Mouse (Mus musculus) stomach, embryonic 15.5 days (tissue): ENCODE results near the gene Pard3b. TPM values are rescaled to one million over a fixed set of nuclear protein-coding genes. Genes with fewer than 3 reads are reported as not detected.

Source experiments
- ATAC-seq: fragments of 200-750 bp; cut with Nextera tagmentation; 2 replicates; pipeline ENCODE4 v1.8.0; 2017; ENCODE audit warnings: low read depth, moderate number of reproducible peaks, moderate TSS enrichment; ENCODE audit not compliant: insufficient read depth, low FRiP score
- H3K27ac ChIP-seq: fragments of 300-500 bp; sonication (generic); 2 replicates; pipeline ENCODE4 v1.5.1; 2015; ENCODE audit warnings: mild to moderate bottlenecking, inconsistent platforms
- H3K27me3 ChIP-seq: fragments of 300-500 bp; sonication (generic); replicated peaks from 2 replicates; pipeline ENCODE4 v1.6.1; 2015; ENCODE audit warnings: inconsistent platforms
- H3K36me3 ChIP-seq: fragments of 300-500 bp; sonication (generic); 2 replicates; pipeline ENCODE4 v1.6.1; 2015; ENCODE audit warnings: inconsistent platforms
- H3K4me1 ChIP-seq: fragments of 300-500 bp; sonication (generic); 2 replicates; pipeline ENCODE4 v1.6.1; 2015; ENCODE audit warnings: inconsistent platforms
- H3K4me2 ChIP-seq: fragments of 300-500 bp; sonication (generic); 2 replicates; pipeline ENCODE4 v1.6.1; 2015; ENCODE audit warnings: mild to moderate bottlenecking, inconsistent platforms
- H3K4me3 ChIP-seq: fragments of 300-500 bp; sonication (generic); replicated peaks from 2 replicates; pipeline ENCODE4 v1.5.1; 2015; ENCODE audit warnings: inconsistent platforms
- H3K9ac ChIP-seq: fragments of 300-500 bp; sonication (generic); 2 replicates; pipeline ENCODE4 v1.6.1; 2015; ENCODE audit warnings: inconsistent platforms
- H3K9me3 ChIP-seq: fragments of 300-500 bp; sonication (generic); 2 replicates; pipeline ENCODE4 v1.6.1; 2016; ENCODE audit warnings: inconsistent platforms
- WGBS: fragments of 180-500 bp; shearing (Covaris S2); methylation state at CpG from one replicate; pipeline ENCODE4 v1.1.7; 2015; 5-methylcytosine and 5-hydroxymethylcytosine counted together
- polyA plus RNA-seq: library from polyadenylated mRNA; unstranded; fragments of >200 nt; fragmentation: Nextera tagmentation; extraction: Ambion mirVana; gene quantifications from 2 replicates; pipeline ENCODE4 v1.2.1, GENCODE M21; 2015

The Pard3b gene
- polyA plus RNA-seq, 1 experiment from 2014 or later = 28.9 TPM

DNA sequence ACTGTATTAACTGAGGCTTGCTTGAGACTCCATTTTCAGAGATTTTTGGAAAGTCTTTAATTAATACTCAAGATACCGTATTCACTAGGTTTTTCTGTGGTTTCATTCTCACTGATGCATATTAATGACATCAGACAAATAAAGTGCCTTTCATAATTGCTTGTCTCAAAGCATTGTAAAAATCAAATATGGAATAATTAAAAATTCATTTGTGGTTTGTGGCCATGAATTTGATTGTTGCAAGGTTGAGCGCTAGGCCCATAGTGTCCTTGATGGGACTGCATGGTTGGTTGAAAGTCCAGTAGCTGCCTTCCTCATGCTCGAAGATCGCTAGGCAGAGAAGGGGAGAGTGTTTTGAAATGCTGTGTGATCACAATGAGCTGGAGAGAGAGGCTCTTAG, 323.9 kb downstream of the Pard3b start:
- H3K4me2 ChIP-seq = no peak overlapping the region
- H3K36me3 ChIP-seq = no peaks in the 10 kb centered on the region
- no peaks in the 10 kb centered on the region for H3K27me3 ChIP-seq
- 85% methylated on average over 4 of the region's 4 CpGs for WGBS
- no peaks in the 10 kb centered on the region for H3K9me3 ChIP-seq
- no peak overlapping the region for H3K27ac ChIP-seq
- no peak overlapping the region for H3K9ac ChIP-seq
- no peak overlapping the region for H3K4me3 ChIP-seq
- ATAC-seq = no peak
- H3K4me1 ChIP-seq = no peaks in the 10 kb centered on the region

GRCm38 (mm10) chr1:61967124-61967523, 328.5 kb downstream of the Pard3b start:
- Histone ChIP-seq H3K9me3 (no peaks in the 10 kb centered on the region), H3K27ac (no peak overlapping the region), H3K9ac (no peak overlapping the region), H3K4me2 (no peak overlapping the region), H3K27me3 (no peaks in the 10 kb centered on the region), H3K4me1 (no peaks in the 10 kb centered on the region), H3K36me3 (no peaks in the 10 kb centered on the region), H3K4me3 (no peak overlapping the region)
- whole genome bisulfite sequencing = 76% methylated on average over 3 of the region's 3 CpGs
- ATAC-seq = no peak

GRCm38 (mm10) chr1:61967807-61968206, 329.2 kb downstream of the Pard3b start:
- Histone ChIP-seq H3K27me3 (no peaks in the 10 kb centered on the region), H3K4me3 (no peak overlapping the region), H3K9ac (no peak overlapping the region), H3K4me2 (no peak overlapping the region), H3K4me1 (no peaks in the 10 kb centered on the region), H3K36me3 (no peaks in the 10 kb centered on the region), H3K27ac (no peak overlapping the region), H3K9me3 (no peaks in the 10 kb centered on the region)
- 67% methylated on average over 4 of the region's 4 CpGs for WGBS
- no peak for ATAC-seq

GRCm38 (mm10) chr1:61997711-61998110, 359.1 kb downstream of the Pard3b start:
- WGBS = 68% methylated on average over 3 of the region's 3 CpGs
- no peaks in the 10 kb centered on the region for H3K4me1 ChIP-seq
- H3K27ac ChIP-seq = no peak overlapping the region
- H3K4me3 ChIP-seq = no peak overlapping the region
- H3K9ac ChIP-seq = no peak overlapping the region
- no peak overlapping the region for H3K4me2 ChIP-seq
- H3K9me3 ChIP-seq = no peaks in the 10 kb centered on the region
- no peak for ATAC-seq
- no peaks in the 10 kb centered on the region for H3K27me3 ChIP-seq
- no peaks in the 10 kb centered on the region for H3K36me3 ChIP-seq

GRCm38 (mm10) chr1:62008811-62009210, 370.2 kb downstream of the Pard3b start:
- Histone ChIP-seq H3K27me3 (no peaks in the 10 kb centered on the region), H3K4me1 (no peaks in the 10 kb centered on the region), H3K9me3 (no peaks in the 10 kb centered on the region), H3K27ac (no peak overlapping the region), H3K4me2 (no peak overlapping the region), H3K36me3 (no peaks in the 10 kb centered on the region), H3K9ac (no peak overlapping the region), H3K4me3 (no peak overlapping the region)
- no peak for ATAC-seq
- WGBS = 86% methylated on average over 2 of the region's 2 CpGs

- WGBS = 91% methylated on average over 4 of the region's 4 CpGs
- no peak overlapping the region for H3K27ac ChIP-seq
- ATAC-seq = no peak
Observed at GRCm38 (mm10) chr1:62011712-62012111, 373.1 kb downstream of the Pard3b start.

GRCm38 (mm10) chr1:62016536-62017300, 378.1 kb downstream of the Pard3b start:
- Histone ChIP-seq H3K9me3 (no peaks in the 10 kb centered on the region), H3K9ac (no peak overlapping the region), H3K27ac (no peak overlapping the region), H3K27me3 (no peaks in the 10 kb centered on the region), H3K4me1 (0 out of 2 replicates have a peak, but pooled peaks cover 2% of the 10 kb centered on the region), H3K4me3 (no peak overlapping the region), H3K4me2 (no peak overlapping the region), H3K36me3 (no peaks in the 10 kb centered on the region)
- 54% methylated on average over 5 of the region's 5 CpGs for WGBS
- no peak for ATAC-seq

More at GRCm38 (mm10) chr1:62011712-62012111, 373.1 kb downstream of the Pard3b start:
- no peaks in the 10 kb centered on the region for H3K9me3 ChIP-seq
- no peak overlapping the region for H3K4me3 ChIP-seq
- H3K27me3 ChIP-seq = no peaks in the 10 kb centered on the region
- no peak overlapping the region for H3K9ac ChIP-seq
- no peaks in the 10 kb centered on the region for H3K4me1 ChIP-seq
- H3K4me2 ChIP-seq = no peak overlapping the region
- no peaks in the 10 kb centered on the region for H3K36me3 ChIP-seq

- Histone ChIP-seq H3K4me3 (no peak overlapping the region), H3K9me3 (no peaks in the 10 kb centered on the region), H3K9ac (no peak overlapping the region), H3K27ac (no peak overlapping the region), H3K4me1 (0 out of 2 replicates have a peak, but pooled peaks cover 2% of the 10 kb centered on the region), H3K27me3 (no peaks in the 10 kb centered on the region), H3K36me3 (no peaks in the 10 kb centered on the region), H3K4me2 (no peak overlapping the region)
- ATAC-seq = no peak
- 44% methylated on average over 5 of the region's 5 CpGs for WGBS
Observed at GRCm38 (mm10) chr1:62018276-62018675, 379.7 kb downstream of the Pard3b start.

- ATAC-seq = no peak
- Histone ChIP-seq H3K4me1 (0 out of 2 replicates have a peak, but pooled peaks cover 2% of the 10 kb centered on the region), H3K27ac (no peak overlapping the region), H3K9me3 (no peaks in the 10 kb centered on the region), H3K27me3 (no peaks in the 10 kb centered on the region), H3K36me3 (no peaks in the 10 kb centered on the region), H3K4me3 (no peak overlapping the region), H3K9ac (no peak overlapping the region), H3K4me2 (no peak overlapping the region)
Observed at GRCm38 (mm10) chr1:62019743-62020142, 381.1 kb downstream of the Pard3b start.

- no peaks in the 10 kb centered on the region for H3K4me1 ChIP-seq
- H3K36me3 ChIP-seq = no peaks in the 10 kb centered on the region
- H3K4me3 ChIP-seq = no peak overlapping the region
- no peak overlapping the region for H3K9ac ChIP-seq
- WGBS = 37% methylated on average over 3 of the region's 3 CpGs
- ATAC-seq = no peak; the same call in 1 of the 2 replicates
- no peaks in the 10 kb centered on the region for H3K9me3 ChIP-seq
- H3K27me3 ChIP-seq = no peaks in the 10 kb centered on the region
- no peak overlapping the region for H3K27ac ChIP-seq
- H3K4me2 ChIP-seq = no peak overlapping the region
Observed at GRCm38 (mm10) chr1:62041718-62042117, 403.1 kb downstream of the Pard3b start.

DNA sequence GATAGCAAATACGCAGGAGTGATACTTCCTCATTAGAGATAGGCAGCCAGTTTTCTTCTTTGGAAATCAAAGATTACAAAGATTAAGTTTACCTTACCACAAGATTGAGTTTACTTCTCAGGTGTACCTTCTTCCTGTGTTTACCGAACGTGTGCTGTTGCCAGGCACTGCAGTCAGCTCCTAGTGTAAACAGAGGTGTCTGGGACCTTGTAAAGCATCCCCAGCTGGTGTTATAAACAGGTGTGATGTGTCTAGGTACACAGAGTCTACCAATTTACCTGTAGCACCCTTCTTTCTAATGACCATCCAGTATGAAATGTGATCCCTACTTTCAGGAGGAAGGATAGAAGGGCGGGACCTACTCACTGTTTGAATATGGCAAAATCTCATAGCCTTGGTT, 410.0 kb downstream of the Pard3b start:
- H3K36me3 ChIP-seq = no peaks in the 10 kb centered on the region
- H3K4me2 ChIP-seq = no peak overlapping the region
- H3K27ac ChIP-seq = no peak overlapping the region
- WGBS = 30% methylated on average over 4 of the region's 4 CpGs
- H3K9me3 ChIP-seq = no peaks in the 10 kb centered on the region
- H3K4me3 ChIP-seq = no peak overlapping the region
- H3K27me3 ChIP-seq = no peaks in the 10 kb centered on the region
- H3K4me1 ChIP-seq = no peaks in the 10 kb centered on the region
- no peak overlapping the region for H3K9ac ChIP-seq
- peak; percentile 31; the same call in 1 of the 2 replicates for ATAC-seq

- Histone ChIP-seq H3K4me2 (no peak overlapping the region), H3K27ac (no peak overlapping the region), H3K36me3 (no peaks in the 10 kb centered on the region), H3K4me3 (no peak overlapping the region), H3K9ac (no peak overlapping the region), H3K9me3 (no peaks in the 10 kb centered on the region), H3K4me1 (no peaks in the 10 kb centered on the region), H3K27me3 (no peaks in the 10 kb centered on the region)
- ATAC-seq = no peak
- 52% methylated on average over 1 of the region's 1 CpGs for WGBS
Observed at GRCm38 (mm10) chr1:62051186-62051825, 412.7 kb downstream of the Pard3b start.
